Mouse (Mus musculus): Measurements from ENCODE around the gene Col18a1. TPM values are rescaled to one million over a fixed set of nuclear protein-coding genes. Genes with fewer than 3 reads are reported as not detected.

Gene Col18a1
- polyA plus RNA-seq, 1 experiment from 2014 or later = 83.2 TPM

GRCm38 (mm10) chr10:77151551-77152002 lies 14.8 kb downstream of the Col18a1 start:
- Histone ChIP-seq H3K4me1 (ENCODE audit: control insufficient read depth, insufficient read depth, low read length) (peaks cover 34% of the 10 kb centered on the region), H3K4me2 (ENCODE audit: low read depth) (peak overlapping the region; percentile 32), H3K9me3 (ENCODE audit: control insufficient read depth, low read length) (no peaks in the 10 kb centered on the region), H3K36me3 (ENCODE audit: control insufficient read depth, insufficient read depth, low read length) (no peaks in the 10 kb centered on the region), H3K27ac (ENCODE audit: low read depth, low read length) (peak overlapping the region; percentile 49), H3K4me3 (ENCODE audit: low read depth, low read length) (no peak overlapping the region), H3K27me3 (ENCODE audit: control insufficient read depth, insufficient read depth, low read length) (no peaks in the 10 kb centered on the region), H3K9ac (ENCODE audit: low read length) (peak overlapping the region; percentile 37)
- 55% methylated on average over 4 of the region's 4 CpGs for WGBS
- ATAC-seq (ENCODE audit: insufficient read depth, low FRiP score, low TSS enrichment) (peak; percentile 42; the same call in 1 of the 2 replicates), DNase-seq (ENCODE audit: low spot score) (peak; percentile 39)

GRCm38 (mm10) chr10:77150947-77151521 lies 15.3 kb downstream of the Col18a1 start:
- ATAC-seq (ENCODE audit: insufficient read depth, low FRiP score, low TSS enrichment) (peak; percentile 48), DNase-seq (ENCODE audit: low spot score) (peak; percentile 64)
- Histone ChIP-seq H3K4me3 (ENCODE audit: low read depth, low read length) (no peak overlapping the region), H3K36me3 (ENCODE audit: control insufficient read depth, insufficient read depth, low read length) (no peaks in the 10 kb centered on the region), H3K4me2 (ENCODE audit: low read depth) (peak overlapping the region; percentile 32), H3K27me3 (ENCODE audit: control insufficient read depth, insufficient read depth, low read length) (no peaks in the 10 kb centered on the region), H3K9me3 (ENCODE audit: control insufficient read depth, low read length) (no peaks in the 10 kb centered on the region), H3K27ac (ENCODE audit: low read depth, low read length) (peak overlapping the region; percentile 49), H3K9ac (ENCODE audit: low read length) (peak overlapping the region; percentile 37), H3K4me1 (ENCODE audit: control insufficient read depth, insufficient read depth, low read length) (peaks cover 28% of the 10 kb centered on the region)
- 6% methylated on average over 14 of the region's 14 CpGs for WGBS

GRCm38 (mm10) chr10:77150016-77150415 lies 16.3 kb downstream of the Col18a1 start:
- no peaks in the 10 kb centered on the region for H3K9me3 ChIP-seq (ENCODE audit: control insufficient read depth, low read length)
- no peak overlapping the region for H3K4me3 ChIP-seq (ENCODE audit: low read depth, low read length)
- no peak for ATAC-seq (ENCODE audit: insufficient read depth, low FRiP score, low TSS enrichment)
- H3K4me2 ChIP-seq (ENCODE audit: low read depth) = no peak overlapping the region
- no peaks in the 10 kb centered on the region for H3K27me3 ChIP-seq (ENCODE audit: control insufficient read depth, insufficient read depth, low read length)
- peaks cover 28% of the 10 kb centered on the region for H3K4me1 ChIP-seq (ENCODE audit: control insufficient read depth, insufficient read depth, low read length)
- H3K9ac ChIP-seq (ENCODE audit: low read length) = no peak overlapping the region
- no peaks in the 10 kb centered on the region for H3K36me3 ChIP-seq (ENCODE audit: control insufficient read depth, insufficient read depth, low read length)
- no peak for DNase-seq (ENCODE audit: low spot score)
- no peak overlapping the region; the same call in 1 of the 2 replicates for H3K27ac ChIP-seq (ENCODE audit: low read depth, low read length)
- WGBS = 51% methylated on average over 8 of the region's 8 CpGs

- peaks cover 32% of the 10 kb centered on the region for H3K4me1 ChIP-seq (ENCODE audit: control insufficient read depth, insufficient read depth, low read length)
- no peak overlapping the region for H3K4me3 ChIP-seq (ENCODE audit: low read depth, low read length)
- H3K9ac ChIP-seq (ENCODE audit: low read length) = no peak overlapping the region
- no peak overlapping the region for H3K27ac ChIP-seq (ENCODE audit: low read depth, low read length)
- no peaks in the 10 kb centered on the region for H3K27me3 ChIP-seq (ENCODE audit: control insufficient read depth, insufficient read depth, low read length)
- H3K36me3 ChIP-seq (ENCODE audit: control insufficient read depth, insufficient read depth, low read length) = no peaks in the 10 kb centered on the region
- 89% methylated on average over 10 of the region's 10 CpGs for WGBS
- no peak overlapping the region for H3K4me2 ChIP-seq (ENCODE audit: low read depth)
- DNase-seq (ENCODE audit: low spot score) = no peak
- no peaks in the 10 kb centered on the region for H3K9me3 ChIP-seq (ENCODE audit: control insufficient read depth, low read length)
- ATAC-seq (ENCODE audit: insufficient read depth, low FRiP score, low TSS enrichment) = no peak
Measured at GRCm38 (mm10) chr10:77147545-77147944, 18.8 kb downstream of the Col18a1 start.

- no peak overlapping the region for H3K27ac ChIP-seq (ENCODE audit: low read depth, low read length)
- no peaks in the 10 kb centered on the region for H3K27me3 ChIP-seq (ENCODE audit: control insufficient read depth, insufficient read depth, low read length)
- H3K36me3 ChIP-seq (ENCODE audit: control insufficient read depth, insufficient read depth, low read length) = no peaks in the 10 kb centered on the region
- DNase-seq (ENCODE audit: low spot score) (no peak), ATAC-seq (ENCODE audit: insufficient read depth, low FRiP score, low TSS enrichment) (no peak)
- H3K4me3 ChIP-seq (ENCODE audit: low read depth, low read length) = no peak overlapping the region
- 77% methylated on average over 4 of the region's 4 CpGs for WGBS
- H3K4me2 ChIP-seq (ENCODE audit: low read depth) = no peak overlapping the region
- peaks cover 26% of the 10 kb centered on the region for H3K4me1 ChIP-seq (ENCODE audit: control insufficient read depth, insufficient read depth, low read length)
- no peak overlapping the region for H3K9ac ChIP-seq (ENCODE audit: low read length)
- no peaks in the 10 kb centered on the region for H3K9me3 ChIP-seq (ENCODE audit: control insufficient read depth, low read length)
Measured at GRCm38 (mm10) chr10:77146901-77147463, 19.4 kb downstream of the Col18a1 start.

- no peaks in the 10 kb centered on the region for H3K27me3 ChIP-seq (ENCODE audit: control insufficient read depth, insufficient read depth, low read length)
- 52% methylated on average over 1 of the region's 1 CpGs for WGBS
- H3K27ac ChIP-seq (ENCODE audit: low read depth, low read length) = no peak overlapping the region
Measured at GRCm38 (mm10) chr10:77145946-77146345, 20.4 kb downstream of the Col18a1 start.

GRCm38 (mm10) chr10:77144372-77144771 lies 22.0 kb downstream of the Col18a1 start:
- H3K4me1 ChIP-seq (ENCODE audit: control insufficient read depth, insufficient read depth, low read length) = peaks cover 5% of the 10 kb centered on the region; the same call in 1 of the 2 replicates
- H3K36me3 ChIP-seq (ENCODE audit: control insufficient read depth, insufficient read depth, low read length) = no peaks in the 10 kb centered on the region
- 87% methylated on average over 2 of the region's 2 CpGs for WGBS
- H3K4me3 ChIP-seq (ENCODE audit: low read depth, low read length) = no peak overlapping the region
- DNase-seq (ENCODE audit: low spot score) (no peak), ATAC-seq (ENCODE audit: insufficient read depth, low FRiP score, low TSS enrichment) (no peak)
- no peak overlapping the region for H3K4me2 ChIP-seq (ENCODE audit: low read depth)
- H3K27me3 ChIP-seq (ENCODE audit: control insufficient read depth, insufficient read depth, low read length) = no peaks in the 10 kb centered on the region
- H3K9me3 ChIP-seq (ENCODE audit: control insufficient read depth, low read length) = no peaks in the 10 kb centered on the region
- no peak overlapping the region for H3K27ac ChIP-seq (ENCODE audit: low read depth, low read length)
- no peak overlapping the region for H3K9ac ChIP-seq (ENCODE audit: low read length)

More at GRCm38 (mm10) chr10:77145946-77146345, 20.4 kb downstream of the Col18a1 start:
- no peaks in the 10 kb centered on the region for H3K36me3 ChIP-seq (ENCODE audit: control insufficient read depth, insufficient read depth, low read length)
- DNase-seq (ENCODE audit: low spot score) = no peak
- no peak overlapping the region for H3K4me3 ChIP-seq (ENCODE audit: low read depth, low read length)
- peaks cover 16% of the 10 kb centered on the region for H3K4me1 ChIP-seq (ENCODE audit: control insufficient read depth, insufficient read depth, low read length)
- no peak for ATAC-seq (ENCODE audit: insufficient read depth, low FRiP score, low TSS enrichment)
- no peak overlapping the region for H3K9ac ChIP-seq (ENCODE audit: low read length)
- H3K4me2 ChIP-seq (ENCODE audit: low read depth) = no peak overlapping the region
- H3K9me3 ChIP-seq (ENCODE audit: control insufficient read depth, low read length) = no peaks in the 10 kb centered on the region

GRCm38 (mm10) chr10:77142328-77142727 lies 24.0 kb downstream of the Col18a1 start:
- H3K4me2 ChIP-seq (ENCODE audit: low read depth) = no peak overlapping the region
- ATAC-seq (ENCODE audit: insufficient read depth, low FRiP score, low TSS enrichment) (no peak), DNase-seq (ENCODE audit: low spot score) (no peak)
- H3K4me3 ChIP-seq (ENCODE audit: low read depth, low read length) = no peak overlapping the region
- H3K27me3 ChIP-seq (ENCODE audit: control insufficient read depth, insufficient read depth, low read length) = no peaks in the 10 kb centered on the region
- WGBS = 88% methylated on average over 2 of the region's 2 CpGs
- peaks cover 9% of the 10 kb centered on the region for H3K4me1 ChIP-seq (ENCODE audit: control insufficient read depth, insufficient read depth, low read length)
- no peak overlapping the region for H3K9ac ChIP-seq (ENCODE audit: low read length)
- no peak overlapping the region for H3K27ac ChIP-seq (ENCODE audit: low read depth, low read length)
- no peaks in the 10 kb centered on the region for H3K9me3 ChIP-seq (ENCODE audit: control insufficient read depth, low read length)
- no peaks in the 10 kb centered on the region for H3K36me3 ChIP-seq (ENCODE audit: control insufficient read depth, insufficient read depth, low read length)

- Histone ChIP-seq H3K4me1 (ENCODE audit: control insufficient read depth, insufficient read depth, low read length) (peaks cover 7% of the 10 kb centered on the region), H3K4me3 (ENCODE audit: low read depth, low read length) (no peak overlapping the region), H3K4me2 (ENCODE audit: low read depth) (no peak overlapping the region), H3K27ac (ENCODE audit: low read depth, low read length) (no peak overlapping the region), H3K36me3 (ENCODE audit: control insufficient read depth, insufficient read depth, low read length) (peaks cover 2% of the 10 kb centered on the region; the same call in 1 of the 2 replicates), H3K9me3 (ENCODE audit: control insufficient read depth, low read length) (no peaks in the 10 kb centered on the region), H3K9ac (ENCODE audit: low read length) (no peak overlapping the region), H3K27me3 (ENCODE audit: control insufficient read depth, insufficient read depth, low read length) (no peaks in the 10 kb centered on the region)
- DNase-seq (ENCODE audit: low spot score) = no peak
- ATAC-seq (ENCODE audit: insufficient read depth, low FRiP score, low TSS enrichment) = no peak
Measured at GRCm38 (mm10) chr10:77138304-77138703, 28.0 kb downstream of the Col18a1 start.

Measured in neural tube, embryonic 11.5 days (tissue).